Mouse (Mus musculus) heart, adult 2 months (tissue): Measurements from ENCODE around the gene Mapkbp1.

ENCODE experiments used
- CTCF ChIP-seq: fragments of 200-600 bp; IDR thresholded peaks from 2 replicates; pipeline ENCODE4 v1.8.1; 2022; ENCODE audit warnings: antibody characterized with exemption, mild to moderate bottlenecking, moderate library complexity
- POLR2A ChIP-seq: fragments of 200-500 bp; IDR thresholded peaks from 2 replicates; pipeline ENCODE4 v1.6.1; 2011; ENCODE audit warnings: mild to moderate bottlenecking, low read depth, low read length, control low read depth; ENCODE audit not compliant: insufficient read depth

GRCm38 (mm10) chr2:120051405-120051804 is 78.9 kb downstream of the Mapkbp1 start:
- no peak for TF ChIP-seq CTCF
- no peak for TF ChIP-seq POLR2A
